Mouse (Mus musculus): ENCODE measurements at regions not wholly inside any gene's neighbourhood (a gene's known extent, or its start where the extent isn't known, plus 50 kb on each side); places are given as distances from the start of the nearest gene placed in this dataset.

GRCm38 (mm10) chr13:45213116-45213834, 134.8 kb downstream of the Gm9817 start:
- DNase-seq (ENCODE audit: low read depth, low spot score), result no peak

GRCm38 (mm10) chr13:45218251-45218650, 139.8 kb downstream of the Gm9817 start:
- no peak for DNase-seq (ENCODE audit: low read depth, low spot score)

DNA sequence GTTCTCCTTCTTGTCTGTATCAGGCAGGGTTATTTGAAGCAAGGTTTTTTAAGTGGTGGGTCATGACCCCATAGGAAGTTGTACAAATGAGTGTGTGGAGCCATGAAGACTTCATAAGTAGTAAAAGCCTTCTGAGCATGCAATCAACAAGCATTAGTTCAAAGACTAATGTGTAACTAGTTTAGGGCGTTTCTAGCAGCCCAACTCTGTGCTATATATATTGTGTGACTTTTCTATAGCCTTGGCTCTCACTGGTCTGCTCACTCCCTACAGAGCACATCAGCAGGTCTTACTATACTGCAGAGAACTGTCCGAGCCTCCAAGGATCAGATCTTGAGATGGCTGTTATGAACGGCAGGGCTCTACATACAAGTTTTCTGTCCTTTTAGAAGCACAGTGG, 141.2 kb downstream of the Gm9817 start:
- DNase-seq (ENCODE audit: low read depth, low spot score), result no peak

GRCm38 (mm10) chr13:45230804-45231203, 152.3 kb downstream of the Gm9817 start:
- no peak for DNase-seq (ENCODE audit: low read depth, low spot score)

GRCm38 (mm10) chr13:45235236-45235635, 154.3 kb upstream of the Mylip start:
- DNase-seq (ENCODE audit: low read depth, low spot score), result no peak

- DNase-seq (ENCODE audit: low read depth, low spot score), result no peak
These were observed 151.3 kb upstream of the Mylip start for GRCm38 (mm10) chr13:45238258-45238657.

- DNase-seq (ENCODE audit: low read depth, low spot score), result peak; percentile 28
These were observed 150.4 kb upstream of the Mylip start for GRCm38 (mm10) chr13:45239153-45239552.

DNA sequence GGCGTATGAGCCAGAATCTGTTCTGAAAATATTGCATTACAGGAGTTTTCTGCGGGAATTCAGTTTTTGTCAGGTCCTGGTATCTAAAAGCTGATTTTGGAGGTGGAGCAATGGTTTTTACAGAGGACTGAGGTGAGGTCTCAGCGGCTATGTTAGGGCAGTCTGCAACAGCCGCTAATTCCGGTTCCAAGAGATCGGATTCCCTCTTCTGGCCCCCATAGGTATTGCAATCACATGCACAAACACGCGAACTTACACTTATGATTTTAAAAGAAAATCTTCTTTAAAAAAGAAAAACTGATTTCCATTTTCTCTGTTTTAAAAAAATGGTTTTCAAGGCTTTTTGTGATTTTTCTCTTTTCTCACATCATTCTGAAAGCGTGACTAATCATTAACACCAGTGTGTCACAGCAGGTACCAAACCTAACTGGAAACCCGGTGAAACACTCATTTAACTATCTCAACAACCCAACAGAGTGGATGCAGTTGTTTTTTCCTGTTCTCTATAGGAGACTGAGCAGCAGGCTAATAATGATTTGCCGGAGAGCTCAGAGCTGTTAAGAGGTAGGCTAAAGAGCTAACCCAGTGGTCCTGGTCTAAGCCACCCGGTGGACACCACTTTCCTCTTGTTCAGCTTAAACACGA, 149.4 kb upstream of the Mylip start:
- no peak for DNase-seq (ENCODE audit: low read depth, low spot score)

- no peak for DNase-seq (ENCODE audit: low read depth, low spot score)
These were observed 147.3 kb upstream of the Mylip start for GRCm38 (mm10) chr13:45242261-45242660.

- DNase-seq (ENCODE audit: low read depth, low spot score), result no peak
These were observed 146.8 kb upstream of the Mylip start for GRCm38 (mm10) chr13:45242750-45243149.

- DNase-seq (ENCODE audit: low read depth, low spot score), result no peak
These were observed 143.9 kb upstream of the Mylip start for GRCm38 (mm10) chr13:45245651-45246050.

- DNase-seq (ENCODE audit: low read depth, low spot score), result no peak
These were observed 143.2 kb upstream of the Mylip start for GRCm38 (mm10) chr13:45246341-45246740.

GRCm38 (mm10) chr13:45250028-45250427, 139.5 kb upstream of the Mylip start:
- DNase-seq (ENCODE audit: low read depth, low spot score), result no peak

GRCm38 (mm10) chr13:45251068-45251467, 138.5 kb upstream of the Mylip start:
- DNase-seq (ENCODE audit: low read depth, low spot score), result no peak

GRCm38 (mm10) chr13:45252126-45252525, 137.4 kb upstream of the Mylip start:
- no peak for DNase-seq (ENCODE audit: low read depth, low spot score)

DNA sequence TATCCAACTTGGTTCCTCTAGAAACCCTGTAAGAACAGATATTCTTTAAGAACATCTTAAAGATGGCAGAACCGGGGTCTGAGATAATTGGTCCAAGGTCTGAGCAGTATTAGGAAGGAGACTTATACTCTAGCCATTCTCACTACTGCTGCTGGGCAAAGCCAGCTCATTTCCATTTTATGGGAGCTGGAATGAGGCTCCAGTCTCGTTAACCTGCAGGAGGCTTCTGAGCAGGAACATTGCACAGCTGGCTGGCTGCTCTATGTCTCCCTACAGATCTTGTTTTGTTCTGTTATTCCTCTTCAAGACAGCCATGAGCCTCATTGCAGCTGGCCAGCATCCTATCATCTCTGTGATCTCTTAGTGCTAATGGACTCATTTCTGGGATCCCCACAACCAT, 136.3 kb upstream of the Mylip start:
- no peak for DNase-seq (ENCODE audit: low read depth, low spot score)

DNA sequence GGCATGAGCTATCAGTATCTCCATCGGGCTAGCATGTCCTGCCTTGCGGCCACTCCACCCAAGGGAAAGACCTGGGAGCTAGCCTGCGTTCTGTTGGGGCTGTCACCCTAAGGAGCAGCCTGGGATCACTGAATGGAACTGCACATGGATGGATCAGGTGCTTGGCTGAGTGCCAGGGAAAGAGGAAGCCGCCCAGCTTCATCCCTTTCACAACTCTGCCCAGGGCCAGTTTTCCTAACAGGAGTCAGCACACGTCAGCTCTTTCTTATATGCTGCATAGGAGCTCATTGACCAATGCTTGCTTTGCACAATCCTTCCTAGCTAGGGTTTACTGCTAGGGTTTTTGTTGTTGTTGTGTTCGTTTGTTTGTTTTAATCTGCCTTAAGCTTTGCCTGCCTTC, 134.3 kb upstream of the Mylip start:
- DNase-seq (ENCODE audit: low read depth, low spot score), result no peak

DNA sequence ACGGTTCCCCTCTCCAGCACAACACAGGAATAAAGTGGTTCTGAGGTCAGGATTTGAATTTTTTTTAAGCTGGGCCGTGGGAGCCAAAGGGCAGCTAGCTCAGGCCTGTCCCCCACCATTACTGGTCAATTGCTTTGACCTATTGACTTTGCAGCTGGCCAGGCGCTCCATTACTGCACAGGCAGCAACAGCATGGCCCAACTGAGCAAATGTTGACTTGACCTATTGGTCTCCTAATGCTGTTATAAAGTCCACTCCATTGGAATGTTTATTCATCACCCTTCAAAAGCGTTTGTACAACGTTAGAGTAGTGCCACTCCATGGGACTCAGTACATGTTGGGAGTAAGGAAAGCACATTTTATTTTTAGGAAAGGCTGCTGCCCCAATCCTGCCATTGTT, 127.5 kb upstream of the Mylip start:
- DNase-seq (ENCODE audit: low read depth, low spot score), result no peak

GRCm38 (mm10) chr13:45266287-45267064, 123.1 kb upstream of the Mylip start:
- DNase-seq (ENCODE audit: low read depth, low spot score), result no peak

DNA sequence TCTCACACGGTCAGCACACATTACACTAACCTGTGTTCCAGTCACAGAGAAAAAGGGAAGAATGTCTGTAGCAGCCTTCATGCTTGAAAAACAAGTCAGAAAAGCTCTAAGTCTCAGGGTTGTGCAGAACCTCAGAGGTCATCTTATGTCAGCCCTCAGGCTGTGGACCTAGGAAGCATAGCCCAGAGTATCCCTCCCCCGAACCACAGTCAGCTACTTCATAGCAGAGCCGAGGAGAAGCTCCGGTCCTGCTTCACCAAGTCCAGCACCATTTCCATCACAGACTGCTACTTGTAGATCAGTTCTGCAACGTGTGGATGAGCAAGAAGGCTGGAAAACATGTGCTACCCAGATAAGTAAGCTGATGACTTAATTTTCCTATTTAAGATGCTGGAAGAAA, 122.1 kb upstream of the Mylip start:
- DNase-seq (ENCODE audit: low read depth, low spot score), result no peak

- DNase-seq (ENCODE audit: low read depth, low spot score), result no peak
These were observed 121.6 kb upstream of the Mylip start for GRCm38 (mm10) chr13:45267906-45268305.

DNA sequence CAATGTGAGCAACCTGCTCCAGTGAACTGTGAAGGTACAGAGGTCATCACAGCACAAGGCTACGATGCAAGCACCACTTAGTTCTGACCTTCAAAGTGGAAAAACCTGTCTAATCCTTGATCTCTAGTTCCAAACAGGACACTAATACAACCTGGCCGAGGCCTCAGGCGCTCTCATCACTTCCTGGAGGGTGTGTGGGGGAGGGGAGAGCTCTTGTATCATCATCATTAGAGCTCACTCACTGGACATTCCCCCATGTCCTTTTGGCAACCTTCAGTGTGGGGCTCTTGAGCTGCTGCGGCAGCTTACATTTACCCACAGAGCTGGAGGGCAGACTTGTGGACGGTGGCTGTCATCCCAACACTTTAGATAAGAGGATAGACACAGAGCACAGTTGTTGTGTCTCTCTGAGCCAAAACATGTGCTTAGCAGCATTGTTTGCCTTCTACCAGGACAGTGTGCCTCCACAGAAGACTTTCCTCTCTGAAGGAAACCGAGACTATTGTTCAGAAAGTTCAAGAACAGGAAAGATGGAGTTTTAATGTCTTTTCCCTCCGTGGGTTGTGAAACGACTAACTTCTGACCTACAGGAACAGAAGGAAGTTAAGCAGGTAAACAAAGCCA, 115.2 kb upstream of the Mylip start:
- no peak for DNase-seq (ENCODE audit: low read depth, low spot score)
